Comparison of ENCODE assay signal across 29 mouse cellular contexts in the genomic region with DNA sequence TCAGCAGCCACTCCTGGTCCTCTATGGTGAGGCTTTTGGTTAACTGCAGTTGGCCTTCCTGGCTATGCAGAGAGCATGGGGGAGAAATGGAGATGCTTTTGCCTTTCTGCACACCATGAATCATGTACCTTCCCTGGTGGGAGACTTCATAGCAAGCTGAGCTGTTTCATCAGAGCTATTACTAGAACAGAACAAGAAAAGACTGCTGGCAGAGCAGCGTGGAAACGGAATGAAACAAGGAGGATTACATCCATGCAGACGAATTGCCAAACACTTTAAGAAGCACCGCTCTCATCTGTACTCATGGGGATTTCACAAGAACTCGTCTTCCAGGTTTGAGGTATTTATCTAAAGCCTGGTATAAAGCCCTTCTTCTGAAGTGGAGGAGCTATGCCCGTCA.
DNase-seq lines count a peak whose midpoint lies in the region; ATAC-seq and TF ChIP-seq lines count a peak whose summit lies in the region.
"Had no signal": no experiment of that assay in that cellular context is flagged by ENCODE, and none has a peak within 500 bp of the region (broad histone marks: within the 10 kb centered on the region; RNA-seq: fewer than 3 reads in every experiment).

No protein-coding gene starts in this region.

- no peak for TF ChIP-seq CTCF in brain, embryonic 14.5 days (IDR thresholded peaks at IDR 0.05; ENCODE audit: borderline replicate concordance, extremely low read depth, insufficient read depth, insufficient read length)
- no peak for TF ChIP-seq CTCF in olfactory bulb, adult 2 months (IDR thresholded peaks at IDR 0.05; ENCODE audit: insufficient read depth, low read depth, low read length)

- no peak overlapping the region for H3K27ac ChIP-seq in midbrain, embryonic 14.5 days (replicated peaks; ENCODE audit: low read depth, low read length)
- H3K27ac ChIP-seq in midbrain, embryonic 16.5 days (ENCODE audit: low read length): no peak overlapping the region
- peak overlapping the region; percentile 51 for H3K27ac ChIP-seq in olfactory bulb, adult 2 months (ENCODE audit: insufficient read depth, low read depth, low read length)
- no peak overlapping the region for H3K27ac ChIP-seq in forebrain, embryonic 12.5 days
- H3K27ac ChIP-seq: embryonic facial prominence, embryonic 12.5 days; forebrain, embryonic 13.5 days; hindbrain, embryonic 10.5 days; hindbrain, embryonic 15.5 days; layer of hippocampus, adult 2 months; liver, embryonic 12.5 days; midbrain, embryonic 12.5 days; neural tube, embryonic 15.5 days had no signal

- no peak overlapping the region for H3K4me2 ChIP-seq in midbrain, embryonic 14.5 days (ENCODE audit: low read length)
- no peak overlapping the region for H3K4me2 ChIP-seq in midbrain, embryonic 16.5 days (ENCODE audit: low read length)
- H3K4me2 ChIP-seq in forebrain, embryonic 12.5 days: no peak overlapping the region
- H3K4me2 ChIP-seq: embryonic facial prominence, embryonic 12.5 days; forebrain, embryonic 13.5 days; hindbrain, embryonic 15.5 days; liver, embryonic 12.5 days; midbrain, embryonic 12.5 days; neural tube, embryonic 15.5 days had no signal

- H3K27me3 ChIP-seq in midbrain, embryonic 14.5 days (ENCODE audit: control insufficient read depth, insufficient read depth, low read length): no peaks in the 10 kb centered on the region
- no peaks in the 10 kb centered on the region for H3K27me3 ChIP-seq in midbrain, embryonic 16.5 days (ENCODE audit: control insufficient read depth, insufficient read depth, low read depth, low read length)
- H3K27me3 ChIP-seq in forebrain, embryonic 12.5 days: no peaks in the 10 kb centered on the region
- H3K27me3 ChIP-seq: embryonic facial prominence, embryonic 12.5 days; forebrain, embryonic 13.5 days; hindbrain, embryonic 15.5 days; liver, embryonic 12.5 days; midbrain, embryonic 12.5 days; neural tube, embryonic 15.5 days had no signal

- DNase-seq in frontal cortex, postnatal 10 days (ENCODE audit: low spot score in 2 of 2): no peak
- DNase-seq in midbrain, embryonic 14.5 days: peak; percentile 7
- peak; percentile 22 for DNase-seq in brain, embryonic 14.5 days (ENCODE audit: low read depth)
- DNase-seq in layer of hippocampus, postnatal 36 days: no peak
- DNase-seq: adrenal gland, adult 8-10 months; cerebellum, adult 11 months; cerebellum, adult 9-10 months; heart, postnatal 14 days; kidney, adult 11 months; kidney, postnatal 25 days; liver, postnatal 0 days; lung, postnatal 36 days; spleen, adult 18-20 months; thymus, adult 18-20 months; thymus, postnatal 25 days had no signal

- H3K4me1 ChIP-seq in midbrain, embryonic 14.5 days (ENCODE audit: control insufficient read depth, insufficient read depth, low read length): no peaks in the 10 kb centered on the region
- H3K4me1 ChIP-seq in midbrain, embryonic 16.5 days (ENCODE audit: control insufficient read depth, insufficient read depth, low read length): no peaks in the 10 kb centered on the region; the same call in 1 of the 2 replicates
- H3K4me1 ChIP-seq in olfactory bulb, adult 2 months (ENCODE audit: control insufficient read depth, insufficient read depth, low read length): no peaks in the 10 kb centered on the region
- H3K4me1 ChIP-seq in forebrain, embryonic 12.5 days: no peaks in the 10 kb centered on the region
- H3K4me1 ChIP-seq: embryonic facial prominence, embryonic 12.5 days; forebrain, embryonic 13.5 days; hindbrain, embryonic 10.5 days; hindbrain, embryonic 15.5 days; liver, embryonic 12.5 days; midbrain, embryonic 12.5 days; neural tube, embryonic 15.5 days had no signal

- 63% methylated on average over 6 of the region's 6 CpGs for WGBS in midbrain, embryonic 14.5 days
- WGBS in midbrain, embryonic 16.5 days: 49% methylated on average over 6 of the region's 6 CpGs
- WGBS in olfactory bulb, adult 2 months: 58% methylated on average over 6 of the region's 6 CpGs
- WGBS in forebrain, embryonic 12.5 days: 77% methylated on average over 6 of the region's 6 CpGs

- no peak overlapping the region for H3K4me3 ChIP-seq in midbrain, embryonic 14.5 days (replicated peaks; ENCODE audit: low read depth, low read length)
- H3K4me3 ChIP-seq in midbrain, embryonic 16.5 days (ENCODE audit: low read depth, low read length): no peak overlapping the region
- no peak overlapping the region for H3K4me3 ChIP-seq in olfactory bulb, adult 2 months (ENCODE audit: insufficient read depth, low read depth, low read length)
- H3K4me3 ChIP-seq in forebrain, embryonic 12.5 days (replicated peaks): no peak overlapping the region
- H3K4me3 ChIP-seq: embryonic facial prominence, embryonic 12.5 days; forebrain, embryonic 13.5 days; hindbrain, embryonic 10.5 days; hindbrain, embryonic 15.5 days; layer of hippocampus, adult 2 months; liver, embryonic 12.5 days; midbrain, embryonic 12.5 days; neural tube, embryonic 15.5 days had no signal

- no peak for TF ChIP-seq POLR2A in brain, embryonic 14.5 days (IDR thresholded peaks at IDR 0.05; ENCODE audit: borderline replicate concordance, extremely low read depth, insufficient read depth, insufficient read length, poor library complexity, severe bottlenecking)
- TF ChIP-seq POLR2A in olfactory bulb, adult 2 months (IDR thresholded peaks at IDR 0.05; ENCODE audit: insufficient read depth, low read depth, low read length): no peak

- no peak overlapping the region for H3K9ac ChIP-seq in midbrain, embryonic 14.5 days (replicated peaks; ENCODE audit: low read length)
- no peak overlapping the region for H3K9ac ChIP-seq in midbrain, embryonic 16.5 days (ENCODE audit: low read depth, low read length)
- H3K9ac ChIP-seq in forebrain, embryonic 12.5 days: no peak overlapping the region
- H3K9ac ChIP-seq: embryonic facial prominence, embryonic 12.5 days; forebrain, embryonic 13.5 days; hindbrain, embryonic 15.5 days; liver, embryonic 12.5 days; liver, postnatal 0 days; midbrain, embryonic 12.5 days; neural tube, embryonic 15.5 days had no signal

- no peaks in the 10 kb centered on the region for H3K9me3 ChIP-seq in midbrain, embryonic 14.5 days (ENCODE audit: control insufficient read depth, low read length)
- H3K9me3 ChIP-seq in midbrain, embryonic 16.5 days (replicated peaks; ENCODE audit: control insufficient read depth, low read length, poor library complexity, severe bottlenecking): no peaks in the 10 kb centered on the region
- H3K9me3 ChIP-seq in forebrain, embryonic 12.5 days: no peaks in the 10 kb centered on the region
- H3K9me3 ChIP-seq: embryonic facial prominence, embryonic 12.5 days; forebrain, embryonic 13.5 days; G1E; hindbrain, embryonic 10.5 days; hindbrain, embryonic 15.5 days; liver, embryonic 12.5 days; midbrain, embryonic 12.5 days; neural tube, embryonic 15.5 days had no signal

- no peaks in the 10 kb centered on the region for H3K36me3 ChIP-seq in midbrain, embryonic 14.5 days (ENCODE audit: control insufficient read depth, insufficient read depth, low read length)
- no peaks in the 10 kb centered on the region for H3K36me3 ChIP-seq in midbrain, embryonic 16.5 days (ENCODE audit: control insufficient read depth, insufficient read depth, low read length)
- H3K36me3 ChIP-seq in forebrain, embryonic 12.5 days (replicated peaks): no peaks in the 10 kb centered on the region
- H3K36me3 ChIP-seq: embryonic facial prominence, embryonic 12.5 days; G1E; hindbrain, embryonic 10.5 days; hindbrain, embryonic 15.5 days; liver, embryonic 12.5 days; midbrain, embryonic 12.5 days; neural tube, embryonic 15.5 days had no signal

- peak; percentile 96 for ATAC-seq in frontal cortex, adult (ENCODE audit: low TSS enrichment)
- no peak for ATAC-seq in midbrain, embryonic 14.5 days (ENCODE audit: low FRiP score, low TSS enrichment)
- no peak for ATAC-seq in midbrain, embryonic 16.5 days
- ATAC-seq in forebrain, embryonic 12.5 days (ENCODE audit: low FRiP score): no peak
- ATAC-seq: forebrain, embryonic 13.5 days; inflammation-experienced regulatory T-cells, adult 6 months; liver, embryonic 12.5 days; liver, postnatal 0 days had no signal

Comparison
In these comparisons a context has a peak if more than half of its experiments do, and no peak if none do; other contexts are left out.
1. DNase-seq: peak in midbrain, embryonic 14.5 days (single experiment) and brain, embryonic 14.5 days (single experiment); none in frontal cortex, postnatal 10 days (0 of 2) and layer of hippocampus, postnatal 36 days (0 of 2).